Mouse (Mus musculus) T-helper 2 cell (primary cell): ENCODE data around the gene Prdx6.

Source experiments
- in situ Hi-C: fragments of 300-600 bp; cut with MboI, MseI; formaldehyde crosslinking; loops from one replicate; pipeline ENCODE4 v1.15.1; 2025; ENCODE audit warnings: high pct_unique_total_duplicates

The Prdx6 gene

DNA sequence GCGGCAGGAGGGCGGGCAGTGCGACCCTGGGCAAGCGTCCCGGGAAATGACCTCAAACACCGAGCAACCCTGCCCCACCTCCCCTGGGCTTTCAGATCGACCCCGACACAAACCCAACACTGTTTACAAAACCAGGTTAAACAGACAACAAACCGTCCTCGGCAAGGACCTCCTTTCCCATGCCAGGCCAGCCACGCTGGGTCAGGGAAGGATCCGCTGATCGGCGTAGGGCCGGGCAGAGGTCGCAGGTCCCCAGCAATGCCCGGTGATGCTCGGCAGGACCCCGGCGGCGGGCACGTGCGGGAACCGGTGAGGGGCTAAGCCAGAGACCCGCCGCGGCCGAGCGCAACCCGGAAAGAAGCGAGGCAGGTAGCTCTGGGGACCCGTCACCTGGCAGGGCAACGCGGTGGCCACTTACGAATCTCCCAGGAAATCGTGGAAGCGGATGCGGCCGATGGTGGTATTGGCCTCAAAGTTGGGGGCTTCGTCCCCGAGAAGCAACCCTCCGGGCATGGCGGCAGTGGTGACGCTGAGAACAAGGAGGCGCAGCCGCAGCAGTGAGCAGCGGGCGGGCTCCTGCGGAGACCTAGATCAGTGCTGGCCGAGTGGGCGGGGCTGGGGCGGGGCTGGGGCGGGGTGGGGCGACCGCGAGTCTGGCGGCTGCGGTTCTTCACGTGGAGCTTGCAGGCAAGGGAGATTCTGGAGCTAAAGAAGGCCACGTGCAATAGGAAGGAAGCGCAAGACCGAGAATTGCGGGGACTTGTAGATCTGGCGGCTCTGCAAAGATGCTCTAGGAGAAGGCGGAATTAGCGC, at the start of gene Prdx6:
Gene Prdx6 (minus strand): TSS at position 616 of the 813 bp plus-strand sequence.
- in situ Hi-C loops: no loop called here

GRCm38 (mm10) chr1:161288256-161288655, 37.2 kb upstream of the Prdx6 start:
- in situ Hi-C loops: no loop called here

GRCm38 (mm10) chr1:161286726-161287310, 35.8 kb upstream of the Prdx6 start:
- in situ Hi-C loops: no loop called here

- in situ Hi-C loops: no loop called here
Observed at GRCm38 (mm10) chr1:161281054-161281688, 30.2 kb upstream of the Prdx6 start.

DNA sequence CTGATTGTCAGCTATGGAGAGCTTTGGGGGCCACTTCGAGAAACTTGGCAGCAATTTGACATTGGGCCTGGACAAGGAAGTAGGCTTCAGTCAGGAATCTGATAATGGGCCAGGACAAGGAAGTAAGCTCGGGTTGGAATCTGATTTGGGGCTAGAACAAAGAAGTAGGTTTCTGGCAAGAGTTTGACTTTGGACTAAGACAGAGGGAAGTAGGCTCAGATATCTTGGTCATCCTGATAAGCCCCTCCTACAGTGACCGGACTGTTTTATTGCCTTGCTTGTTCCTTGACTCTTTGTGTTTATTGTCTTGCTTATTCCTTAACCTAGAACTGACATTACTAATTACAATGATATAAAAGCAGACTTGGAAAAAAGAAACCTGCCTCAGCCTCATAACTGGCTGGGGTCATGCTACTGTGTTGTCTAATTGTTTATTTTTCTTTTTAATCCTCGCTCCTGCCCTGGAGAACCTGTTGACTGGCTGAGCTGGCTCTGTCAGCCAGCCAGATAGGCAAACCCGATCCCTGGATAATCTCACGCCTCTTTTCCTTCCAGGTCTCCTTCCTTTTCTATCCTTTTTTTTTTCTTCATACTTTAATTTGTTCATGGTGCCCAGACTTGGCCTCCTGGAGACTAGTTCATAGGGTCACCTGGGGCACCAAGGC, 28.4 kb upstream of the Prdx6 start:
- in situ Hi-C loops: no loop called here

- in situ Hi-C loops: no loop called here
Observed at GRCm38 (mm10) chr1:161273486-161273885, 22.5 kb upstream of the Prdx6 start.

DNA sequence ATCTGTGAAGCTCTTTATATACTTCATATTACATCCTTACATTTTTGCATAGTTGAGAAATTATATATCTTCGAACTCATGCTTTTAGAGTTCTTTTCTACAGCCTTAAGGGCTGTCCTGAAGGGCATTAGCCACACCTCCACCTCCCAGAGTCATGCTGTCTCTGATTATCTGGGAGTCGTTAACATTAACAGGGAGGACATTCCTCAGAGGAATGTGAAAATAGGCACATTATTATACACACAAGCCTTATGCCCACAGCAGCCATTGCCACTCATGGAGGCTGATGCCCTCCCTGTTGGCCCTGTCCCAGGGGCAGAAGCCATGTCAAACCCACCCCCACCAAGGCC, 20.4 kb upstream of the Prdx6 start:
- in situ Hi-C loops: no loop called here

GRCm38 (mm10) chr1:161270776-161271460, 19.9 kb upstream of the Prdx6 start:
- in situ Hi-C loops: no loop called here

DNA sequence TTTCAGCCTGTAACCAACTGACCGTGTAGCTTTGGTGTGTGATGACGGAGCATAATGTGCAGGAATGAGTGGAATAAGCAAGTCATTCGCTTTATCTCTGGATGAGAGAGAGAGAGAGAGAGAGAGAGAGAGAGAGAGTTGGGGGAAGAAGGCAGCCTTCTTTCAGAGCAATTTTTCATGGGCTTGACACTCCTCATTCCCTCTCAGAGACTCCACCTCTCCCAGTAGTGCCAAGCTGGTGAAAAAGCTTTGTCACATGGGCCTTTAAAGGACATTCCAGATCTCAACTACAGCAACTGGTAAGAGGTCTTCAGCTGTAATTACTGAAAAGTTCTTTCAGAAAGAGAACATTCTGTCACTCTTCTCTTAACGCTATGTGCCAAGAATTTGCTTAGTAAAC, 18.3 kb upstream of the Prdx6 start:
- in situ Hi-C loops: no loop called here

DNA sequence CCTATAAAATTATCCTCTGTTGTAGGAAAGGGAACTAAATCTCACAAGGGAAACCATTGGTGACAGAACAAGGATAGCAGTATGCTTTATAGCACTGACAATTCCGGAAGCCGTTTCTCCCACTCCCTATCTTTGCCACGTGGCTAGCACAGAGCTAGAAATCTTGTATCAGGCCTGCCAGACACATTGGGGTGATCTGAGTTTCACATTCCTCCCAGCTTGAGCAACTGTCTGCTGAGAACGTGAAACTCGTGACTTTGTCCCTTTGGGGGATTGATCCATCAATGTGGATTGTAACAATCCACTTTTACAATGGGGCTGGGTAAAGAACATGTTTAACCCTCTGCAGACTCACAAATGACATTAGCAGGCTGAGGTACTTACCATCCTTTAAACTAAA, 17.9 kb upstream of the Prdx6 start:
- in situ Hi-C loops: no loop called here

DNA sequence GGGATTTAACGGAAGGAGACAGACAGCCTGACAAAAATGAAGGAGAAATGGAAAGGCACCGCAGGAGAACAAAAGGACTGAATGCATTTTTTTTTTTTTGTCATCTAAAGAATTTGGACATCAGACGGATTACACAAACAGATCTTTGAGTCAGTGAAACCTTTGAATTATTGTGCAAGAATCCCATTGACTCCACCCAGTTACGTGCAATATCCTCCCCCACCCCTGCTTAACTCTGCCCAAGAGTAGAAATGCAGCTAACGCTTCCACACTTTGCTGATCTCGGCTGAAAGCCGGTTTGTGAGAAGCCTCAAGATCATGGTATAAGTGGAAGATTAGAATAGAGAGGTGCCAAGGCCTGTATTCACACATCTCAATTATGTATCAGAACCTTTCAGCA, 17.1 kb upstream of the Prdx6 start:
- in situ Hi-C loops: no loop called here

DNA sequence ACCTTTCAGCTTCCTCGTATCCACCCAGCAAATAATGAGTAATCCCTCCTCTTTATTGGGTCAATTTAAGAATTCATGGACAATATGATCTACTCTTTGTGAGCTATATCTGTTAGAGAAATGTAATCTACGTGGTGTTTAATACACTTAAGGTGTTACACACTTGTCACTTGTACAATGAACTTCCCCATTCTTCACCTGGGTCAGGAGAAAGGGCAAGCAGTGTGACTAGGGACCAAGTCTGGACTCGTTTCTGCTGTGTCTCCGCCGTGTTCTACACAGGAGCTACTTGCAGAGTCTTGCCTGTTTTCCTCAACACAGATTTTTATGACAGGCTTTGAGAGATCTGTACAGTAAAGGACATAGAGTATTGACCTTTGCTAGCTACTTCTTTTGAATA, 13.9 kb upstream of the Prdx6 start:
- in situ Hi-C loops: no loop called here

- in situ Hi-C loops: no loop called here
Observed at GRCm38 (mm10) chr1:161263584-161263983, 12.6 kb upstream of the Prdx6 start.

DNA sequence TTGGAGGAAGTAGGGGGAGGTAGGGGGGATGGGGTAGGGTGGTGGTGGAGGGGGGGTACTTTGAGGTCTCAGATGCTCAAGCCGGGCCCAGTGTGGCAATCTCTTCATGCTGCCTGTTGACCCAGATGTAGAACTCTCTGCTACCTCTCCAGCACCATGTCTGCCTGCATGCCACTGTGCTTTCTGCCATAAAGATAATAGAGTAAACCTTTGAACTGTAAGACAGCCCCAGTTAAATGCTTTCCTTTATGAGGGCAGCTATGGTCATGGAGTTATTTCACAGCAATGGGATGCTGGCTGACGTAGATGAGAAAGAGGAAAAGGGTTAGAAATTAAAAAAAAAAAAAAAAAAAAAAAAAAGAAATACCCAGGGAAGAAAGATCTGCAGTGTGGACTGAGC, 11.5 kb upstream of the Prdx6 start:
- in situ Hi-C loops: no loop called here

- in situ Hi-C loops: no loop called here
Observed at GRCm38 (mm10) chr1:161260761-161261160, 9.7 kb upstream of the Prdx6 start.

GRCm38 (mm10) chr1:161259142-161259541, 8.1 kb upstream of the Prdx6 start:
- in situ Hi-C loops: no loop called here

DNA sequence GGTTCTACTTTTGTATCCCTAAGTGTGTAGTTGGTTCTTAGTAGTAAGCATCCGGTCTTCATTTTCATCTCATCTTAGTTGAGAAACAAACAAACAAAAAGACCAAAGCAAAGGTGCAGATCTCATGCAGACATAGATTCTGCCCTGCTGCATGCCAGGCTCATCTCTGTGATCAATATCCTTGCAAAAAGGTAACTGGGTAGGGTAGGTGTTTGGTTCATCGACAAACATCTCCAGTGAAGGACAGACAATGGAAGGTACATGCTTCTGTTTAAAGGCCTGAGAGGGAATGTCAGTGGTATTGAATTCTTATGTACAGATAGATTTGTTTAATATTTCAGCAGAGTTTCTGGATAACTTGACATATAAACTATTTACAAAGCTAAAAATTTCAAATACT, 7.3 kb upstream of the Prdx6 start:
- in situ Hi-C loops: no loop called here

- in situ Hi-C loops: no loop called here
Observed at GRCm38 (mm10) chr1:161256918-161257317, 5.9 kb upstream of the Prdx6 start.

DNA sequence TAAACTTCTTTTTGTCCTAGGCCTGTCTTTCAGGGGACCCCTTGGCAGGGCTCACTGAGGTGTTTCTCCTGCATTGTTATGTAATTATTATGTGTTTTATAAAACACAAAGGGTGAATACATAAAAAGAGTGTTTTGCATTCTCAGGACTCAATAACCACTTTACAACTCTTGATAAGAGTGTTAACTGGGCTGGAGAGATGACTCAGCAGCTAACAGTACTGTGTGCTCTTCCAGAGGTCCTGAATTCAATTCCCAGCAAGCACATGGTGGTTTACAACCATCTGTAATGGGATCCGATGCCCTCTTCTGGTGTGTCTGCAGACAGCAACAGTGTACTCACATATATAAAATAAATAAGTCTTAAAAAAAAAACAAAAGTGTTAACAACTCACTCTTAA, 3.3 kb upstream of the Prdx6 start:
- in situ Hi-C loops: no loop called here

- in situ Hi-C loops: no loop called here
Observed at GRCm38 (mm10) chr1:161252901-161253300, 1.9 kb upstream of the Prdx6 start.

DNA sequence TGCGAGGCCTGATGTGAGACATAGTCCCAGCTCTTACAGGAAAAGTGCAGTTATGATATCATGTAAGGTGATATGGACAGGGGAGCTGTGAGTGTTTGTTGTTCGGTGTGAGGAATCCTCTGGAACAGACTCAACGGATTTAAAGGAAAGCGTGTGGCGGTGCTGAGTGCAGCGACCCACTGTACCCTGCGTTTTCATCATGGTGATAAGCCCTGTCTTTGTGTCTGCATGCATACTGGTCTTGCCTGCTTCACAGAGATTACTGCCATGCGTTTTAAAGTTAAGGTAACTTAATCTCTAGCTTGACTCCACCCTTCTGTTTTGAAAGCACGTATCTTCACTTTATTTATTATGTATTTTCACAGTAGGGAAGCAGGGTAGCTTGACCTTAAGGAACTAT, 1.3 kb upstream of the Prdx6 start:
- in situ Hi-C loops: no loop called here
